Mouse (Mus musculus) erythroblast, embryonic 14.5 days (primary cell): ENCODE measurements around the gene Lyst.

Source experiments
- GATA1 ChIP-seq: IDR thresholded peaks from 2 replicates; pipeline ENCODE4 v1.6.1; 2012; ENCODE audit warnings: low read length, inconsistent platforms, mixed read lengths
- TAL1 ChIP-seq: IDR thresholded peaks from 3 replicates; pipeline ENCODE4 v1.6.1; 2012; ENCODE audit warnings: low read length, inconsistent platforms, mixed read lengths

DNA sequence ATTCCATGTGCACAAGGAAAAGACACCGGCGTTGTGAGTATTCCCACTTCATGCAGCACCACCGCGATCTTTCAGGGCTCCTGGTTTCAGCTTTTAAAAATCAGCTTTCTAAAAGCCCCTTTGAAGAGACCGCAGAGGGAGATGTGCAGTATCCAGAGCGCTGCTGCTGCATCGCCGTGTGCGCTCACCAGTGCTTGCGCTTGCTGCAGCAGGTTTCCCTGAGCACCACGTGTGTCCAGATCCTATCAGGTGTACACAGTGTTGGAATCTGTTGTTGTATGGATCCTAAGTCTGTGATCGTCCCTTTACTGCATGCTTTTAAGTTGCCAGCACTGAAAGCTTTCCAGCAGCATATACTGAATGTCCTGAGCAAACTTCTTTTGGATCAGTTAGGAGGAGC lies 45.0 kb downstream of the Lyst start:
- TF ChIP-seq GATA1, result no peak
- TF ChIP-seq TAL1, result no peak
